Mouse (Mus musculus) olfactory bulb, adult 2 months (tissue): Measurements from ENCODE around the gene Vax1.

Source experiments
- CTCF ChIP-seq: fragments of 200-500 bp; IDR thresholded peaks from 2 replicates; pipeline ENCODE4 v1.5.1; 2012; ENCODE audit warnings: low read depth, mild to moderate bottlenecking, low read length, moderate library complexity; ENCODE audit not compliant: insufficient read depth
- POLR2A ChIP-seq: fragments of 200-500 bp; IDR thresholded peaks from 2 replicates; pipeline ENCODE4 v1.6.1; 2012; ENCODE audit warnings: mild to moderate bottlenecking, low read depth, low read length, moderate library complexity; ENCODE audit not compliant: insufficient read depth

- TF ChIP-seq CTCF (no peak), POLR2A (no peak)
Observed at GRCm38 (mm10) chr19:59191123-59191505, 21.3 kb upstream of the Vax1 start.
